Mouse (Mus musculus): Measurements from ENCODE around the gene 1110025L11Rik. TPM values are rescaled to one million over a fixed set of nuclear protein-coding genes. Genes with fewer than 3 reads are reported as not detected.
"Not testable (repeated sequence)": the region's sequence is repeated elsewhere in the genome, so short reads cannot be mapped to it uniquely, and the experiment has no call there.

The 1110025L11Rik gene
- polyA plus RNA-seq (2015; fragmentation: Nextera tagmentation; extraction: Ambion mirVana): not detected in 2 replicates

DNA sequence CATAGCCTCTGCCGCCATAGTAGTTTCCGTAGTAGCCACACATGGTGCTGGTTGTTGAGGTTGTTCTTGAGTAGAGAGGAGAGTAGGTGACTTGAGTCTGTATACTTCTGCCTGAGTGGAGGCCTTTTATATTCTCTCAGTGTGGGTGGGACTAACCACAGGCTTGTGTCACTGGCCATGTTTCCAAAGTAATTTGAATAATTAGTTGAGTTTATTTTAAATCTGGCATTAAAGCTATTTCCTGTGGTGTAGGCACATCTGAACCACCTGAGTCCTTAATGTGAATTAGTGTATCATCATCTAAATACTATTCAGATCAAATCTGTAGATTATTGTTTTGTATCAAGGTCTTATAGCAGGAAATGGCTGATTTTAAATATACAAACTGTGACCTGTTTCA, at the start of gene 1110025L11Rik:
Gene 1110025L11Rik (minus strand): TSS at position 101 of the 400 bp plus-strand sequence.
- WGBS: no CpG with 5 or more reads among the region's 2 CpGs
- H3K36me3 ChIP-seq: not testable (repeated sequence)

DNA sequence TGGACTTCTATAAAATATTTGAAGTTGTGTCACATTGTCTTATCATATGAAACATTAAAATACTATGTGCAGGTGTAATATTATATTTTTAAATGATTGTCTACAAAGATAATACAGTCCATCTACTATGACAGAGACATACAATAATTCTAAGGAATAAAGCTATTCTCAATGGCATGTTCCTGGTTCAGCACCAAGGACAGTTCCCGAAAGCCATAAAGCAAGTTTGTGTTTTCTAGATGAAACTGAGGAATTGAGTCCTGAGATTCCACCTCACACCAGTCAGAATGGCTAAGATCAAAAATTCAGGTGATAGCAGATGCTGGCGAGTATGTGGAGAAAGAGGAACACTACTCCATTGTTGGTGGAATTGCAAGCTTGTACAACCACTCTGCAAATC, 7.2 kb upstream of the 1110025L11Rik start:
- H3K4me2 ChIP-seq; H3K27ac ChIP-seq (replicated peaks); H3K4me3 ChIP-seq (replicated peaks); ATAC-seq (ENCODE audit: low FRiP score); H3K27me3 ChIP-seq (replicated peaks); H3K9me3 ChIP-seq (replicated peaks); H3K4me1 ChIP-seq; H3K9ac ChIP-seq (replicated peaks); H3K36me3 ChIP-seq: not testable (repeated sequence)
- 82% methylated on average over 2 of the region's 2 CpGs for WGBS

More for the DNA sequence above, at the start of gene 1110025L11Rik:
- H3K4me1 ChIP-seq; H3K4me3 ChIP-seq (replicated peaks); ATAC-seq (ENCODE audit: low FRiP score); H3K4me2 ChIP-seq; H3K9ac ChIP-seq (replicated peaks); H3K27ac ChIP-seq (replicated peaks); H3K9me3 ChIP-seq (replicated peaks); H3K27me3 ChIP-seq (replicated peaks): not testable (repeated sequence)

DNA sequence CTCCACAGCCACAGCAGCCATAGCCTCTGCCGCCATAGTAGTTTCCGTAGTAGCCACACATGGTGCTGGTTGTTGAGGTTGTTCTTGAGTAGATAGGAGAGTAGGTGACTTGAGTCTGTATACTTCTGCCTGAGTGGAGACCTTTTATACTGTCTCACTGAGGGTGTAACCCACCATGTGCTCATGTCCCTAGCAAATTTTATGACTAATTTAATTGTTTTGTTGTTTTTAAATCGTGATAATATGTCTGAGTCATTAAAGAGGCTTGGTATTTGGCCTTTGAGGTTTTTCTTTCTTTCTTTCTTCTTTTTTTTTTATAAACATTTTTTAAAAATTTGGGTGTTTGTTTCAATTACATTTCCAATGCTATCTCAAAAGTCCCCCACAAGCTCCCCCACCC, 16.0 kb downstream of the 1110025L11Rik start, which contains the start of gene Krtap6-5:
Gene Krtap6-5 (minus strand): TSS at position 101 of the 400 bp plus-strand sequence.
- 92% methylated on average over 3 of the region's 3 CpGs for WGBS
- H3K4me1 ChIP-seq: no peaks in the 10 kb centered on the region
- no peaks in the 10 kb centered on the region for H3K36me3 ChIP-seq
- no peaks in the 10 kb centered on the region for H3K27me3 ChIP-seq (replicated peaks)
- H3K4me2 ChIP-seq: no peak within 1 kb of the TSS
- no peak for ATAC-seq (ENCODE audit: low FRiP score)
- H3K9me3 ChIP-seq (replicated peaks): no peaks in the 10 kb centered on the region
- no peak within 1 kb of the TSS for H3K4me3 ChIP-seq (replicated peaks)
- H3K9ac ChIP-seq (replicated peaks): no peak within 1 kb of the TSS
- no peak within 1 kb of the TSS for H3K27ac ChIP-seq (replicated peaks)

DNA sequence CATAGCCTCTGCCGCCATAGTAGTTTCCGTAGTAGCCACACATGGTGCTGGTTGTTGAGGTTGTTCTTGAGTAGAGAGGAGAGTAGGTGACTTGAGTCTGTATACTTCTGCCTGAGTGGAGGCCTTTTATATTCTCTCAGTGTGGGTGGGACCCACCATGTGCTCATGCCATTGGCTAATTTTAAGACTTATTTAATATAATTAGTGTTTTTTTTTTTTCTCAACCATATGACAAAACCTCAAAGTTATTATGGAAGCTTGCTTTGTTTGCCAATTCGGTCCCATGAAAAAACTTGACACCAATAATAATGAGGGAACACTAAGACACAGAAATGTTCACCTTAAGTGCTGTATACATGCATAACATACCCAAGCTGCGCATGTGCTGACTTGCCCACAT, 22.4 kb downstream of the 1110025L11Rik start, which contains the start of gene Gm10228:
Gene Gm10228 (minus strand): TSS at position 101 of the 400 bp plus-strand sequence.
- H3K4me2 ChIP-seq; ATAC-seq (ENCODE audit: low FRiP score); H3K9ac ChIP-seq (replicated peaks); H3K27me3 ChIP-seq (replicated peaks); H3K4me1 ChIP-seq; H3K9me3 ChIP-seq (replicated peaks); H3K36me3 ChIP-seq; H3K27ac ChIP-seq (replicated peaks); H3K4me3 ChIP-seq (replicated peaks): not testable (repeated sequence)
- 92% methylated on average over 2 of the region's 4 CpGs for WGBS

DNA sequence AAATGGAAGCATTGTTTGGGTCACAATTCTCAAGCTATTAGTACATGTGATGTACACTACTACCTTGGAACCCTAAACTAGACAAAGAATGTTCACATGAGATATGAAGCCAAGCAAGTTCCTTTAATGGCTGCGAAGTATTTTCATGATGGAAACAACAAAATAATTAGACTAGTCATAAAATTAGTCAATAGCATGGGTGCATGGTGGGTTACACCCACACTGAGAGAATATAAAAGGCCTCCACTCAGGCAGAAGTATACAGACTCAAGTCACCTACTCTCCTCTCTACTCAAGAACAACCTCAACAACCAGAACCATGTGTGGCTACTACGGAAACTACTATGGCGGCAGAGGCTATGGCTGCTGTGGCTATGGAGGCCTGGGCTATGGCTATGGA, 32.4 kb downstream of the 1110025L11Rik start, which contains the start of gene Krtap6-1:
Gene Krtap6-1 (plus strand): TSS at position 301 of the 400 bp plus-strand sequence.
- not testable (repeated sequence) for ATAC-seq (ENCODE audit: low FRiP score)
- WGBS: 93% methylated on average over 3 of the region's 3 CpGs

DNA sequence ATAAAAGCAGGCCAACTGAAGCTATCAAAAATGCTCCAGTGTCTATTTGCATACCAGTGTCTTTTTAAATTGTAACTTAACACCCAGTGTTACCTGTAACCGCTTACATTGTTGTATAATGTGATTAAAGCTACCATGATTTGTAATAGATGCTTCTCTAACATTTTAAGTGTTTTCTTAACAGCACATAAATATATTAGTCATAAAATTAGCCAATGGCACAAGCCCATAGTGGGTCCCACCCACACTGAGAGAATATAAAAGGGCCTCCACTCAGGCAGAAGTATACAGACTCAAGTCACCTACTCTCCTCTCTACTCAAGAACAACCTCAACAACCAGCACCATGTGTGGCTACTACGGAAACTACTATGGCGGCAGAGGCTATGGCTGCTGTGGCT, 48.8 kb downstream of the 1110025L11Rik start, which contains the start of gene Gm10229:
Gene Gm10229 (plus strand): TSS at position 301 of the 400 bp plus-strand sequence.
- H3K27me3 ChIP-seq (replicated peaks); H3K4me3 ChIP-seq (replicated peaks); H3K9me3 ChIP-seq (replicated peaks); H3K27ac ChIP-seq (replicated peaks); H3K4me2 ChIP-seq; H3K4me1 ChIP-seq; H3K36me3 ChIP-seq; H3K9ac ChIP-seq (replicated peaks); ATAC-seq (ENCODE audit: low FRiP score): not testable (repeated sequence)
- WGBS: 96% methylated on average over 3 of the region's 3 CpGs

More for the DNA sequence above, 32.4 kb downstream of the 1110025L11Rik start, which contains the start of gene Krtap6-1:
- not testable (repeated sequence) for H3K4me3 ChIP-seq (replicated peaks); H3K9ac ChIP-seq (replicated peaks); H3K4me2 ChIP-seq; H3K27me3 ChIP-seq (replicated peaks); H3K4me1 ChIP-seq; H3K27ac ChIP-seq (replicated peaks); H3K9me3 ChIP-seq (replicated peaks); H3K36me3 ChIP-seq

DNA sequence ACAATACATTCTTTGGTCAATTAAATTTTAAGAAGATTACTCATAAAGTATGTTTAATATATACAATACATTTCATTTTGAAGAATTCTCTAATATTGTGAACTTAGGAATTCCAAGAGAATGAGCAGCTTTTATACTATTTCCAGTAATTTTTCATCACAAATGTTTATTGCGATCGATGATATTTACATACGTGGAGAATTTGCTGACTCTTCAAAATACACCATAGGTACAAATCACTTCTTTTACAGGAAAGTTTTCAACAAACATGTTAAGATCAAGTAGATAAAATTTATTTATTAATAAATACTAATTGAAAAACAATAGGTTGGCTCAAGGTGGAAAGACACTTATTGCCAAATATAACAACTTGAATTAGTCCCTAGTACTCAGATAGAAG, 49.8 kb downstream of the 1110025L11Rik start:
- ATAC-seq (ENCODE audit: low FRiP score): no peak
- Histone ChIP-seq H3K27ac (replicated peaks) (no peak overlapping the region), H3K4me2 (no peak overlapping the region), H3K9ac (replicated peaks) (no peak overlapping the region), H3K4me1 (no peaks in the 10 kb centered on the region), H3K9me3 (replicated peaks) (no peaks in the 10 kb centered on the region), H3K27me3 (replicated peaks) (no peaks in the 10 kb centered on the region), H3K4me3 (replicated peaks) (no peak overlapping the region), H3K36me3 (no peaks in the 10 kb centered on the region)
- WGBS: 98% methylated on average over 3 of the region's 3 CpGs

Other genes starting within 250 kb of the 1110025L11Rik start
- not detected in 2 replicates for gene Krtap15, start 243.8 kb downstream of the 1110025L11Rik start, polyA plus RNA-seq (2015; fragmentation: Nextera tagmentation; extraction: Ambion mirVana)
- not detected in 2 replicates for gene Krtap14, start 237.9 kb downstream of the 1110025L11Rik start, polyA plus RNA-seq (2015; fragmentation: Nextera tagmentation; extraction: Ambion mirVana)
- gene Krtap19-1, start 194.6 kb downstream of the 1110025L11Rik start, polyA plus RNA-seq (2015; fragmentation: Nextera tagmentation; extraction: Ambion mirVana): not detected in 2 replicates
- not detected in 2 replicates for gene Krtap19-2, start 189.7 kb downstream of the 1110025L11Rik start, polyA plus RNA-seq (2015; fragmentation: Nextera tagmentation; extraction: Ambion mirVana)
- not detected in 2 replicates for gene Krtap19-3, start 186.0 kb downstream of the 1110025L11Rik start, polyA plus RNA-seq (2015; fragmentation: Nextera tagmentation; extraction: Ambion mirVana)
- not detected in 2 replicates for gene Krtap19-4, start 178.9 kb downstream of the 1110025L11Rik start, polyA plus RNA-seq (2015; fragmentation: Nextera tagmentation; extraction: Ambion mirVana)
- not detected in 2 replicates for gene Krtap19-5, start 167.5 kb downstream of the 1110025L11Rik start, polyA plus RNA-seq (2015; fragmentation: Nextera tagmentation; extraction: Ambion mirVana)
- gene Krtap19-9b, start 131.7 kb downstream of the 1110025L11Rik start, polyA plus RNA-seq (2015; fragmentation: Nextera tagmentation; extraction: Ambion mirVana): not detected in 2 replicates
- gene Krtap16-3, start 101.1 kb downstream of the 1110025L11Rik start, polyA plus RNA-seq (2015; fragmentation: Nextera tagmentation; extraction: Ambion mirVana): not detected in 2 replicates
- gene Krtap22-2, start 53.2 kb downstream of the 1110025L11Rik start, polyA plus RNA-seq (2015; fragmentation: Nextera tagmentation; extraction: Ambion mirVana): not detected in 2 replicates
- gene Gm10229, start 48.7 kb downstream of the 1110025L11Rik start, polyA plus RNA-seq (2015; fragmentation: Nextera tagmentation; extraction: Ambion mirVana): not detected in 2 replicates
- gene Krtap6-1, start 32.3 kb downstream of the 1110025L11Rik start, polyA plus RNA-seq (2015; fragmentation: Nextera tagmentation; extraction: Ambion mirVana): not detected in 2 replicates
- not detected in 2 replicates for gene Gm10228, start 22.5 kb downstream of the 1110025L11Rik start, polyA plus RNA-seq (2015; fragmentation: Nextera tagmentation; extraction: Ambion mirVana)
- not detected in 2 replicates for gene Krtap6-5, start 16.1 kb downstream of the 1110025L11Rik start, polyA plus RNA-seq (2015; fragmentation: Nextera tagmentation; extraction: Ambion mirVana)
- not detected in 2 replicates for gene Krtap6-3, start 20.0 kb upstream of the 1110025L11Rik start, polyA plus RNA-seq (2015; fragmentation: Nextera tagmentation; extraction: Ambion mirVana)
- gene Gm6358, start 76.8 kb upstream of the 1110025L11Rik start, polyA plus RNA-seq (2015; fragmentation: Nextera tagmentation; extraction: Ambion mirVana): not detected in 2 replicates
- not detected in 2 replicates for gene Gm10061, start 87.1 kb upstream of the 1110025L11Rik start, polyA plus RNA-seq (2015; fragmentation: Nextera tagmentation; extraction: Ambion mirVana)
- not detected in 2 replicates for gene Gm9789, start 94.0 kb upstream of the 1110025L11Rik start, polyA plus RNA-seq (2015; fragmentation: Nextera tagmentation; extraction: Ambion mirVana)
- not detected in 2 replicates for gene Gm7735, start 105.5 kb upstream of the 1110025L11Rik start, polyA plus RNA-seq (2015; fragmentation: Nextera tagmentation; extraction: Ambion mirVana)
- not detected in 2 replicates for gene 1110057P08Rik, start 110.7 kb upstream of the 1110025L11Rik start, polyA plus RNA-seq (2015; fragmentation: Nextera tagmentation; extraction: Ambion mirVana)
- not detected in 2 replicates for gene Krtap20-2, start 141.9 kb upstream of the 1110025L11Rik start, polyA plus RNA-seq (2015; fragmentation: Nextera tagmentation; extraction: Ambion mirVana)